Mouse (Mus musculus) G1E (cell line): ENCODE data around the gene Arfgap3. TPM values are rescaled to one million over a fixed set of nuclear protein-coding genes. Genes with fewer than 3 reads are reported as not detected.

ENCODE experiments used
- ATAC-seq: 2 replicates; pipeline ENCODE4 v1.8.0; 2016; ENCODE audit warnings: mild to moderate bottlenecking; ENCODE audit not compliant: insufficient number of reproducible peaks, poor library complexity, low FRiP score, severe bottlenecking; ENCODE audit errors: extremely low read depth
- DNase-seq: peaks from one replicate; pipeline ENCODE4 v3.0.0; 2012; ENCODE audit warnings: low spot score
- H3K27me3 ChIP-seq: 2 replicates; pipeline ENCODE4 v1.6.1; 2012; ENCODE audit warnings: mild to moderate bottlenecking, low read length, inconsistent platforms; ENCODE audit not compliant: insufficient read depth
- H3K36me3 ChIP-seq: replicated peaks from 2 replicates; pipeline ENCODE3; 2012; ENCODE audit warnings: mild to moderate bottlenecking, inconsistent platforms
- H3K4me1 ChIP-seq: 2 replicates; pipeline ENCODE4 v1.6.1; 2012; ENCODE audit warnings: low read depth, low read length, inconsistent platforms, mixed read lengths; ENCODE audit not compliant: insufficient read depth
- H3K4me3 ChIP-seq: 2 replicates; pipeline ENCODE4 v1.5.1; 2012; ENCODE audit warnings: low read depth, mild to moderate bottlenecking, inconsistent platforms, low read length, moderate library complexity, mixed read lengths
- H3K9me3 ChIP-seq: replicated peaks from 2 replicates; pipeline ENCODE4 v1.6.1; 2012; ENCODE audit warnings: inconsistent platforms
- CTCF ChIP-seq: IDR thresholded peaks from 2 replicates; pipeline ENCODE4 v1.5.1; 2012; ENCODE audit warnings: low read depth, low read length, inconsistent platforms, mixed read lengths
- GATA1 ChIP-seq: IDR thresholded peaks from 2 replicates; pipeline ENCODE4 v1.6.1; 2012; ENCODE audit warnings: borderline replicate concordance, low read length, inconsistent platforms, mixed read lengths
- GATA2 ChIP-seq: IDR thresholded peaks from 2 replicates; pipeline ENCODE4 v1.6.1; 2012; ENCODE audit warnings: low read depth, low read length, inconsistent platforms, borderline replicate concordance
- POLR2AphosphoS5 ChIP-seq: IDR thresholded peaks from 2 replicates; pipeline ENCODE4 v1.6.1; 2012; ENCODE audit warnings: low read depth, low read length, inconsistent platforms; ENCODE audit not compliant: insufficient replicate concordance
- TAL1 ChIP-seq: conservative IDR thresholded peaks from 2 replicates; pipeline ENCODE4 v1.6.1; 2012; ENCODE audit warnings: low read depth, low read length, inconsistent platforms, mixed read lengths
- polyA plus RNA-seq: library from polyadenylated mRNA; stranded (reverse); fragments of >175 nt; gene quantifications from 2 replicates; pipeline ENCODE4 v1.2.3, GENCODE M21; 2012
- total RNA-seq, 2 experiments: library from RNA; stranded (forward) in 1 of 2; stranded (reverse) in 1 of 2; fragments of 200-1000 nt in 1 of 2; fragments of >200 nt in 1 of 2; fragmentation: Nextera tagmentation in 1 of 2; gene quantifications; 2 replicates each; pipeline ENCODE4 v1.2.3; 2014 to 2017

Gene Arfgap3
- total and polyA plus RNA-seq, 3 experiments: 8.4 to 47.0 (median 39.7) TPM

DNA sequence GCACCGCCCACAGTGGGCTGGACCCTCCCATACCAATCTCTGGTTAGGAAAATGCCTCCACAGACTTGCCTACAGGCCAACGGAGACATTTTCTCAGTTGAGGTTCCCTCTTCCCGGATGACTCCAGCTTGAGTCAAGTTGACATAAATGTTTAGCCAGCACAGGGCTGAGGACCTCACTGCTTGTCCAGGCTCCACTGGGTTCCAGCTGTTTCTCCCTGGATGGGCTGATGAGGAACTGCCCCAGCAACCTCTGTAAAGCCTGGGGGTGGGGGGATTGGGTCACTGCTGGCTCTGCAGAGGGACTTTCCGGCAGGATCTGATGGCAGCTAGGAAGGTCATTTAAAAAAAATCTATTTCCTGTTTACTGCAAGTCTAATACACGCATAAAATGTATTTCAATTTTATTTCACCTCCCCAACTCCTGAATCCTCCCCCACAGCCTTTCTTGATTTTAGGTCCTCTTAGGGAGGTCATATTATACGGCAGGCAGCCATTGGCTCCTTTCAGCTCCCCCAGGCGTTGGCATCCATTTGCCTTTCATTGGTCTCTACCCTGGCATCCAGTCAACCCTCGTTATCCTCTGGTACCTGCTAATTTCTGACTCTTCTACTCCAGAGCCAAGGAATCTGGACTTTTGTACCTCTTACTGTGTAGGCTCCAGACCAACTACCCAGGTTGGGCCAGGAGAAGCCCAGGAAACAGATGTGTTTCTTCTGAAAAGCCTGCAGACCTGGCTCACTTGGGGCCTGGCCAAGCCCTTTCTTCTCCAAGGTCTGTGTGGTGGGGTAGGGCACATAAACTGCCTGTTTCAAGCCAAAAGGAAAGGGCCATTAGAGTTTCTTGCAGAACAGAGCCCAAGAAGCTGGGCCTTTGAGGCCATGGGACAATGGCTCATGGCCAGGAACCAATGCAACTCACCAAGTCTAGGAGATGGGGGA, 56.1 kb downstream of the Arfgap3 start:
- ATAC-seq: no peak
- H3K36me3 ChIP-seq: peaks cover 7% of the 10 kb centered on the region
- TF ChIP-seq GATA2: no peak
- TF ChIP-seq TAL1: no peak
- TF ChIP-seq GATA1: no peak
- no peak for TF ChIP-seq POLR2AphosphoS5
- TF ChIP-seq CTCF: no peak
- H3K9me3 ChIP-seq: no peaks in the 10 kb centered on the region
- H3K27me3 ChIP-seq: peaks cover 13% of the 10 kb centered on the region
- H3K4me3 ChIP-seq: no peak overlapping the region
- H3K4me1 ChIP-seq: peaks cover 15% of the 10 kb centered on the region; the same call in 1 of the 2 replicates
- DNase-seq: no peak

DNA sequence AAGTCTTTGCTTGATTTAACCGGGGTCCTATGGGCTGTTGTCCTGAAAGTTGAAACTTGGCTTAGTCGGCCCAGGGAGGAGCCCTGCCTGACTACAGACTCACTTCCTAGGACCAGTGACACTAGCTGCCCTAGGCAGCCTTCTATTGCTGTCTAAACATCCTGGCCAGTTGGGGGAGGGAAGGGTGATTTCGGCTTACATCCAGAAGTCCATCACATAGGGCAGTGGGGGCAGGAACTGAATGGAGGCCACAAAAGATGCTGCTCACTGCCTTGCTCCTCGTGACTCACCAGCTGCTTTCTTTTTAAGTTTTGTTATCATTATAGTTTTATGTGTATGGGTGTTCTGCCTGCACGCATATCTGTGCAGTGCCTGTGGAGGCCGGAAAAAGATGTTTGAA, 56.9 kb downstream of the Arfgap3 start:
- H3K9me3 ChIP-seq: no peaks in the 10 kb centered on the region
- TF ChIP-seq TAL1 (no peak), GATA1 (no peak), GATA2 (no peak), POLR2AphosphoS5 (no peak), CTCF (no peak)
- H3K4me3 ChIP-seq: no peak overlapping the region
- DNase-seq: no peak
- ATAC-seq: no peak
- peaks cover 7% of the 10 kb centered on the region for H3K36me3 ChIP-seq
- peaks cover 15% of the 10 kb centered on the region; the same call in 1 of the 2 replicates for H3K4me1 ChIP-seq
- H3K27me3 ChIP-seq: peaks cover 19% of the 10 kb centered on the region

GRCm38 (mm10) chr15:83292261-83293056, 57.6 kb downstream of the Arfgap3 start:
- TF ChIP-seq GATA1 (no peak), TAL1 (no peak), CTCF (no peak), GATA2 (no peak), POLR2AphosphoS5 (no peak)
- Histone ChIP-seq H3K27me3 (peaks cover 19% of the 10 kb centered on the region), H3K4me3 (no peak overlapping the region), H3K9me3 (no peaks in the 10 kb centered on the region), H3K4me1 (peaks cover 15% of the 10 kb centered on the region; the same call in 1 of the 2 replicates), H3K36me3 (peaks cover 2% of the 10 kb centered on the region)
- DNase-seq (no peak), ATAC-seq (no peak)

- no peak overlapping the region for H3K4me3 ChIP-seq
- TF ChIP-seq POLR2AphosphoS5: no peak
- TF ChIP-seq GATA2: no peak
- TF ChIP-seq GATA1: no peak
- TF ChIP-seq CTCF: no peak
- no peak for TF ChIP-seq TAL1
- peaks cover 15% of the 10 kb centered on the region; the same call in 1 of the 2 replicates for H3K4me1 ChIP-seq
- ATAC-seq: no peak
- no peaks in the 10 kb centered on the region for H3K9me3 ChIP-seq
- H3K27me3 ChIP-seq: peaks cover 23% of the 10 kb centered on the region
- no peak for DNase-seq
- no peaks in the 10 kb centered on the region for H3K36me3 ChIP-seq
These were observed 59.1 kb downstream of the Arfgap3 start for GRCm38 (mm10) chr15:83290899-83291298.

DNA sequence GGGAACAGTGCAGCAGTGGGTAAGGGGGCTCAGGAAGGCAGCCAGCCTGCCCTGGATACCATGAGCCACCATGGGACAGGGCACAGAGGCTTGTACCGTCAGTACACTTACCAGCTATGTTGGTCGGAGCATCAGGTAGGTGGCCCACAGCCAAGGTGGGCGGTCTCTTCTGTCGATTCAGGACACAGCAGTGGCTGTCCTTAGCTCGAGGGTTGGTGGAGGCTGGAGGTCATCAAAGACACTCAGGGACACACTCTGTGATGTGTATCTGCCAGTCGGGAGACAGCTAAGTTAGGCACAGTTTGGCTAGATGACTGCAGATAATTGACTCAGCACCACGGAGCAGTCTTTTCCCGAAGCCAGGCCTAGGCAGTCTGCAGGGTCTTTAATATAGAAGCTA, 65.2 kb downstream of the Arfgap3 start:
- Histone ChIP-seq H3K36me3 (no peaks in the 10 kb centered on the region), H3K4me3 (no peak overlapping the region), H3K4me1 (peaks cover 4% of the 10 kb centered on the region; the same call in 1 of the 2 replicates), H3K9me3 (no peaks in the 10 kb centered on the region), H3K27me3 (peaks cover 20% of the 10 kb centered on the region)
- TF ChIP-seq GATA1 (no peak), POLR2AphosphoS5 (no peak), GATA2 (no peak), TAL1 (no peak), CTCF (no peak)
- DNase-seq: no peak
- ATAC-seq: no peak
